Comparison of ENCODE assay signal across 9 mouse cellular contexts in genomic region chr11:99379568-99379967, GRCm38 (mm10). TPM values are rescaled to one million over a fixed set of nuclear protein-coding genes. Genes with fewer than 3 reads are reported as not detected.
A peak's percentile ranks its signal among the peaks of the same experiment; 100 is the strongest.
DNase-seq lines count a peak whose midpoint lies in the region; ATAC-seq and TF ChIP-seq lines count a peak whose summit lies in the region.
"Had no signal": no experiment of that assay in that cellular context is flagged by ENCODE, and none has a peak within 500 bp of the region (broad histone marks: within the 10 kb centered on the region; RNA-seq: fewer than 3 reads in every experiment).

No protein-coding gene starts in this region.

- no peak overlapping the region for H3K4me3 ChIP-seq in MEL (ENCODE audit: control insufficient read depth in 1 of 2, insufficient read depth in 1 of 2, low read depth in 2 of 2, low read length in 2 of 2)

- no peak; the same call in none of the 2 replicates for TF ChIP-seq RAD21 in MEL (IDR thresholded peaks at IDR 0.05; ENCODE audit: low read depth, low read length)

- no peak overlapping the region for H3K27ac ChIP-seq in MEL (ENCODE audit: control insufficient read depth, low read depth, low read length)
- H3K27ac ChIP-seq: macrophage had no signal

- peak; percentile 86 for DNase-seq in CD4-positive, CD25-positive, alpha-beta regulatory T cell, adult 2 months (ENCODE audit: low read depth, low spot score)
- DNase-seq in MEL (ENCODE audit: low read depth, low spot score), result peak; percentile 84
- peak; percentile 72 for DNase-seq in cerebellum, adult 8-10 months
- peak; percentile 78 for DNase-seq in gastrocnemius, postnatal 10 days
- DNase-seq in layer of hippocampus, adult 9-11 months, result peak; percentile 52
- peak; percentile 67 to 79 for DNase-seq in lung, postnatal 4 days
- peak; percentile 49 to 74 for DNase-seq in spleen, postnatal 10 days (ENCODE audit: low spot score in 2 of 2)

- TF ChIP-seq POLR2A in MEL (IDR thresholded peaks at IDR 0.05; ENCODE audit: control insufficient read depth in 1 of 2, insufficient read depth in 1 of 2, low read depth in 1 of 2, low read length in 2 of 2, poor library complexity in 1 of 2), result no peak

- no peaks in the 10 kb centered on the region for H3K9me3 ChIP-seq in MEL (replicated peaks; ENCODE audit: insufficient read depth, low read length)

- no peaks in the 10 kb centered on the region for H3K79me2 ChIP-seq in MEL (ENCODE audit: control insufficient read depth, insufficient read depth, low read length, poor library complexity)

- TF ChIP-seq CTCF in MEL (IDR thresholded peaks at IDR 0.05 in 2 of 3, conservative IDR thresholded peaks at IDR 0.05 in 1 of 3; ENCODE audit: control insufficient read depth in 1 of 3, insufficient read depth in 1 of 3, low read depth in 2 of 3, low read length in 3 of 3, poor library complexity in 1 of 3, severe bottlenecking in 1 of 3), result peak in 2 of 3 experiments; percentile 72 to 97

- H3K4me1 ChIP-seq in MEL (ENCODE audit: control insufficient read depth in 1 of 2, insufficient read depth in 2 of 2, low read length in 2 of 2), result no peaks in the 10 kb centered on the region

- no peak for ATAC-seq in CD4-positive, CD25-positive, alpha-beta regulatory T cell, adult 4 months

- no peaks in the 10 kb centered on the region for H3K36me3 ChIP-seq in MEL (ENCODE audit: control insufficient read depth in 1 of 2, insufficient read depth in 2 of 2, low read length in 2 of 2)

- peaks cover 2 to 6% of the 10 kb centered on the region in 2 experiments; a peak in 3 of 4 replicates for H3K27me3 ChIP-seq in MEL (ENCODE audit: control insufficient read depth in 1 of 2, insufficient read depth in 2 of 2, low read length in 2 of 2)

- no peak overlapping the region for H3K9ac ChIP-seq in MEL (ENCODE audit: control insufficient read depth, low read depth, low read length, poor library complexity, severe bottlenecking)

- TF ChIP-seq EP300 in MEL (IDR thresholded peaks at IDR 0.05; ENCODE audit: low read depth in 1 of 2, low read length in 2 of 2), result no peak

TF ChIP-seq in MEL, 35 proteins besides CTCF, POLR2A, EP300 and RAD21:
- TF ChIP-seq MYB (IDR thresholded peaks at IDR 0.05; ENCODE audit: low read depth, low read length), result no peak
- peak; percentile 48; the same call in 1 of the 2 replicates for TF ChIP-seq MAX (IDR thresholded peaks at IDR 0.05; ENCODE audit: low read length)
- peak; percentile 44; the same call in 1 of the 2 replicates for TF ChIP-seq MYC (IDR thresholded peaks at IDR 0.05; ENCODE audit: low read depth, low read length)
- TF ChIP-seq ZC3H11A (IDR thresholded peaks at IDR 0.05; ENCODE audit: low read depth, low read length), result peak; percentile 97
- TF ChIP-seq SMC3 (IDR thresholded peaks at IDR 0.05; ENCODE audit: low read depth, low read length), result peak; percentile 98
TF ChIP-seq in MEL: peak in this region for 4.

RNA-seq across cellular contexts. Expression of gene Krt28, which starts 4.9 kb away (rescaled TPM):
- polyA plus RNA-seq in CD4-positive, CD25-positive, alpha-beta regulatory T cell, adult 4 months (2017; shearing (Covaris generic)), result not detected
- total RNA-seq in MEL (2012; rRNA removed), result not detected in 2 replicates
- polyA plus RNA-seq in MEL (2012; ENCODE audit: insufficient read depth in 1 of 2, insufficient read length in 2 of 2, low read depth in 1 of 2, low replicate concordance in 2 of 2, missing spikeins in 1 of 2), result not detected
- under 1 TPM in 1 of 2 experiments, not detected in 1; 0.16 TPM for total RNA-seq in gastrocnemius, postnatal 10 days (2021)
- polyA plus RNA-seq: macrophage had no signal

RNA-seq across cellular contexts. Expression of gene Krt10, which starts 9.6 kb away (rescaled TPM):
- polyA plus RNA-seq in CD4-positive, CD25-positive, alpha-beta regulatory T cell, adult 4 months (2017; shearing (Covaris generic)), result 1 to 10 TPM; 8.8 to 9.7 TPM
- not detected in 2 replicates for total RNA-seq in MEL (2012; rRNA removed)
- not detected for polyA plus RNA-seq in MEL (2012; ENCODE audit: insufficient read depth in 1 of 2, insufficient read length in 2 of 2, low read depth in 1 of 2, low replicate concordance in 2 of 2, missing spikeins in 1 of 2)
- 1 to 10 TPM; 5.6 to 6.6 TPM for total RNA-seq in gastrocnemius, postnatal 10 days (2021)

RNA-seq across cellular contexts. Expression of gene Krt27, which starts 28.7 kb away (rescaled TPM):
- polyA plus RNA-seq in CD4-positive, CD25-positive, alpha-beta regulatory T cell, adult 4 months (2017; shearing (Covaris generic)), result not detected
- total RNA-seq in MEL (2012; rRNA removed), result not detected in 2 replicates
- not detected for polyA plus RNA-seq in MEL (2012; ENCODE audit: insufficient read depth in 1 of 2, insufficient read length in 2 of 2, low read depth in 1 of 2, low replicate concordance in 2 of 2, missing spikeins in 1 of 2)
- not detected for total RNA-seq in gastrocnemius, postnatal 10 days (2021)
- polyA plus RNA-seq: macrophage had no signal

RNA-seq across cellular contexts. Expression of gene Krt26, which starts 41.8 kb away (rescaled TPM):
- not detected for polyA plus RNA-seq in CD4-positive, CD25-positive, alpha-beta regulatory T cell, adult 4 months (2017; shearing (Covaris generic))
- total RNA-seq in MEL (2012; rRNA removed), result not detected in 2 replicates
- not detected for polyA plus RNA-seq in MEL (2012; ENCODE audit: insufficient read depth in 1 of 2, insufficient read length in 2 of 2, low read depth in 1 of 2, low replicate concordance in 2 of 2, missing spikeins in 1 of 2)
- not detected for total RNA-seq in gastrocnemius, postnatal 10 days (2021)
- polyA plus RNA-seq: macrophage had no signal

RNA-seq across cellular contexts. Expression of gene Krt12, which starts 42.5 kb away (rescaled TPM):
- not detected for polyA plus RNA-seq in CD4-positive, CD25-positive, alpha-beta regulatory T cell, adult 4 months (2017; shearing (Covaris generic))
- not detected in 2 replicates for total RNA-seq in MEL (2012; rRNA removed)
- under 1 TPM in 1 of 2 experiments, not detected in 1; 0.10 TPM for polyA plus RNA-seq in MEL (2012; ENCODE audit: insufficient read depth in 1 of 2, insufficient read length in 2 of 2, low read depth in 1 of 2, low replicate concordance in 2 of 2, missing spikeins in 1 of 2)
- not detected for total RNA-seq in gastrocnemius, postnatal 10 days (2021)
- polyA plus RNA-seq: macrophage had no signal
